Mouse (Mus musculus): ENCODE data around the gene Tlr6. TPM values are rescaled to one million over a fixed set of nuclear protein-coding genes. Genes with fewer than 3 reads are reported as not detected.

Gene Tlr6
- polyA plus RNA-seq, 1 experiment from 2014 or later = 0.46 TPM

DNA sequence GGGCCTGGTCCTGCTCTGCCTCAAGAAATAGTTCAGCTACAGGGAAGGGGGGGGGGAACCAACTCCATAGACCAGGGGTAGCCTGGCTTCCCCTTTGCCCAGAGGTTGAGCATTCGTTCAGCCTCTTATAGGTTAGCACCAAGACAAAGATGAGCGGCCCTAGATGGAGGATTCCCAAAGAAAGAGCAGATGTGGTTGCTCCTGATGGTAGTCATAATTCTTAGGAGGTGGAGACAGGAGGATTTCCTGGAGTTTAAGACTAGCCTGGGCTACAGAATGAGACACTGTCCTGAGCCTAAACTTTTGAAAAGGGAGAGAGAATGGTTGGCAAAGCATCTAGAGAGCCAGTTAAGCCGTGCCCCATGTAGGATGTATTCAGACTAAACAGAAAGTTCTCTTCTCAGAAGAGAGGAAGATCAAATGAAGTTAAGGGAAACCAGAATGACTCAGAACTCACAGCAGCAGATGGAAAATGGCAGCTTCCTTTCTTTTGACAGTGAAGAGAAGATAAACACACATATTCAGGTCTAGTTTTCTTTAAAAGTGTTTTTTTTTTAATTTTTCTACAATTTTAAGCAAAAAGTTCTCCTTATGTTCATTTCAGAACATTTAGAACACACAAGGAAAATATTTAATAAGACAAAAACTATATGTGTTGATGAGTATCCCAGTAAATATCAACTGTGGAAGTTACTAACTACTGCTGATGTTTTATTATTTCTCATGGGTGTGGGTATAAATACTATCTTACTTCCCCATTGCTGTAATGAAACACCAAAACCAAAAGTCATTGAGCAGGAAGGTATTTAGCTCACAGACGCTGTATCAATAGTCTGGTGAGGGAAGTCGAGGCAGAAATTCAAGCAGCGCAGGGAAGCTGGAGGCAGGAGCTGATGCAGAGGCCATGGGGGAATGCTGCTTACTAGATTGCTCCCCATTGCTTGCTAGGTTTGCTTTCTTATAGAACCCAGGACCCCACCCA lies 41.0 kb downstream of the Tlr6 start:
- peaks cover 8% of the 10 kb centered on the region; the same call in 1 of the 2 replicates for H3K9me3 ChIP-seq
- H3K36me3 ChIP-seq = no peaks in the 10 kb centered on the region
- no peak for ATAC-seq (replicated peaks)
- no peaks in the 10 kb centered on the region for H3K27me3 ChIP-seq
- no peak overlapping the region for H3K27ac ChIP-seq (replicated peaks)
- no peaks in the 10 kb centered on the region for H3K4me1 ChIP-seq
- H3K4me2 ChIP-seq (replicated peaks) = no peak overlapping the region
- H3K4me3 ChIP-seq = no peak overlapping the region
- WGBS = 92% methylated on average over 6 of the region's 6 CpGs
- H3K9ac ChIP-seq (replicated peaks) = no peak overlapping the region

DNA sequence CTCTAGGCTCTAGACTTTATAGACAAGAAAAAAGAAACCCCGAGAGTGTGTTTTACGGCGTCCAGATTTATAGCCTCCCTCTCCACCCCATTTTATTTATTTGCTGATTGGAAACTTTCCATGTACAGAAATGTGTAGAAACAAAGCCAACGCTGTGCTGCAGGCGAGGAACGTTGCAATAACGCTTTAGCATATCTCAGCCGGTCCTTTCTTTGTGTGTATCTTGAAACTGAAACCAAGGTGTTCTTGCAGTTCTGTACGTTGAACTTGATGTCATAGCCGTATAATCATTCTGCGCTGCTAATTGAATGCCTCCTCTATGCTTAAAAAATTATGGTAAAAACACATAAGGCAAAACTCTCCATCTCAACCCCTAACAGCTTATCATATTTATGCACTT lies 42.2 kb downstream of the Tlr6 start:
- Histone ChIP-seq H3K36me3 (no peaks in the 10 kb centered on the region), H3K9ac (replicated peaks) (no peak overlapping the region), H3K27ac (replicated peaks) (no peak overlapping the region), H3K4me3 (no peak overlapping the region), H3K9me3 (peaks cover 8% of the 10 kb centered on the region; the same call in 1 of the 2 replicates), H3K27me3 (no peaks in the 10 kb centered on the region), H3K4me1 (no peaks in the 10 kb centered on the region), H3K4me2 (replicated peaks) (no peak overlapping the region)
- 95% methylated on average over 11 of the region's 11 CpGs for WGBS
- ATAC-seq (replicated peaks) = no peak

DNA sequence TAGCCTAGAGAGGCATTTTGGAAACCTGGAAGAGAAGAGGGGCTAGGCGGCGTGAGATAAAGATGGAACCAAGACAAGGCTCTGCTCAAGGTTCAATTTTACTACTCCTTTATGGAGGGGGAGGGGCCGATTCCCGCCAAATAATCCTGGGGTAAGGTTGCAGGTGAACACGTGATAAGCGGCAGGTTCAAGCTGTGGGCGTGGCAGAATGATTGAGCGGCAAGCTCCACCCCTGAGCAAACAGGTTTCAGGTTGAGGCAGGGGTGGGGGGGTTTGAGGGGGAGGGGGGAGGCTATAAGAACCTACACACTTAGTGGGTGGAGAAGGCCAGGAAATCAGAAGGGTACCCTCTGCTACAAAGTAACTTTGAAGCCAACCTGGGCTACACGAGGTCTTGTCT lies 42.7 kb downstream of the Tlr6 start:
- Histone ChIP-seq H3K27ac (replicated peaks) (no peak overlapping the region), H3K36me3 (no peaks in the 10 kb centered on the region), H3K9me3 (peaks cover 8% of the 10 kb centered on the region; the same call in 1 of the 2 replicates), H3K4me3 (no peak overlapping the region), H3K4me1 (no peaks in the 10 kb centered on the region), H3K27me3 (no peaks in the 10 kb centered on the region), H3K4me2 (replicated peaks) (no peak overlapping the region), H3K9ac (replicated peaks) (no peak overlapping the region)
- ATAC-seq (replicated peaks) = no peak
- 96% methylated on average over 9 of the region's 9 CpGs for WGBS

DNA sequence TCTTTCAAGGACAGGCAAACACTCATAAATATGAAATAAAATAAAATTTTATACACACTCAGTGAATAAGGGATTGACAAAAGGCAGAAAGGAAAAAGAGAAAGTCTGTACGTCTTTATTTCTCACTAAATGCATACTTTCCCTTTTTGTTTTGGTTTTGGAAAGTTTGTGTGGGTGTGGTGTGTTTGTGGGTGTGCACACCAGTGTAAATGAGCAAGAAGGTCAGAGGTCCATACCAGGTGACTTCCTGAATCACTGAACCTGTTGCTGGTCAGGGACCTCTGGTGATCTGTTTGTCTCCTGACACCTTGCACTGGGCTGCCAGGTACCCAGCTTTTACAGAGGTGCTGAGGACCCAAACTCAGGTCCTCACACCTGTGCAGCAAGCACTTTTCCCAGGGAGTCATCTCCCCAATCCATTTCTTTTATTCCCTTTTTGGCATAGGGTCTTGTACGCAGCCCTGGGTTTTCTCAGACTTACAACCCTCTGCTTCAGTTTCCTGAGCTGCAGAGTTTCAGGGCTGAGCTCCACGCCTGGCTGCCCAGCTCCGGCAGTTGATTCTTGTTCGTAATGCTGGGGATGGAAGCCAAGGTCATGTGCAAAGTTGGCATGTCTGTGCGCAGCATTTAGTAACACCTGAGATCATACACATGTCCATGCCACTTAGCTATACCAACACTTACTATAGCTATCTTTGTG lies 51.2 kb downstream of the Tlr6 start:
- H3K27me3 ChIP-seq = no peaks in the 10 kb centered on the region
- no peaks in the 10 kb centered on the region for H3K36me3 ChIP-seq
- H3K4me1 ChIP-seq = no peaks in the 10 kb centered on the region
- H3K4me3 ChIP-seq = no peak overlapping the region
- H3K27ac ChIP-seq (replicated peaks) = no peak overlapping the region
- ATAC-seq (replicated peaks) = no peak
- no peaks in the 10 kb centered on the region for H3K9me3 ChIP-seq
- H3K9ac ChIP-seq (replicated peaks) = no peak overlapping the region
- H3K4me2 ChIP-seq (replicated peaks) = no peak overlapping the region
- 89% methylated on average over 6 of the region's 6 CpGs for WGBS

DNA sequence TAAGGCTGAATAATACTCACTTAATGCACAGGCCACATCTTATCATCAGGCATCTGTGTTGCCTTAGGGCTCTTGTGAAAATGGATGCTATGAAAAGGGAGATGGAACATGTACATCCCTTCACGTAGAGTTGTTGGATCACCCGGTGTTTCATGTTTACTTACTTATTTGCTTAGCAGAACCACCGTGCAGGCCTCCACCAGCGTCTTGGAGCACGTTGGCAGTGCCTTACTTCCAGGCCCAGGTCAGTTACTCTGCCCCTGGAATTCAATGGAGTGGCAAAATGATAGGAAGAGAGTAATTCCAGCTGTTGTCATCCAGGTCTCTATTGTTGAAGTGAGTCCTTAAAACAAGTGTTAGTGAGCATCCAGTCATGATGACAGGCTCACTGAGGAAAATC lies 52.0 kb downstream of the Tlr6 start:
- no peak overlapping the region for H3K27ac ChIP-seq (replicated peaks)

DNA sequence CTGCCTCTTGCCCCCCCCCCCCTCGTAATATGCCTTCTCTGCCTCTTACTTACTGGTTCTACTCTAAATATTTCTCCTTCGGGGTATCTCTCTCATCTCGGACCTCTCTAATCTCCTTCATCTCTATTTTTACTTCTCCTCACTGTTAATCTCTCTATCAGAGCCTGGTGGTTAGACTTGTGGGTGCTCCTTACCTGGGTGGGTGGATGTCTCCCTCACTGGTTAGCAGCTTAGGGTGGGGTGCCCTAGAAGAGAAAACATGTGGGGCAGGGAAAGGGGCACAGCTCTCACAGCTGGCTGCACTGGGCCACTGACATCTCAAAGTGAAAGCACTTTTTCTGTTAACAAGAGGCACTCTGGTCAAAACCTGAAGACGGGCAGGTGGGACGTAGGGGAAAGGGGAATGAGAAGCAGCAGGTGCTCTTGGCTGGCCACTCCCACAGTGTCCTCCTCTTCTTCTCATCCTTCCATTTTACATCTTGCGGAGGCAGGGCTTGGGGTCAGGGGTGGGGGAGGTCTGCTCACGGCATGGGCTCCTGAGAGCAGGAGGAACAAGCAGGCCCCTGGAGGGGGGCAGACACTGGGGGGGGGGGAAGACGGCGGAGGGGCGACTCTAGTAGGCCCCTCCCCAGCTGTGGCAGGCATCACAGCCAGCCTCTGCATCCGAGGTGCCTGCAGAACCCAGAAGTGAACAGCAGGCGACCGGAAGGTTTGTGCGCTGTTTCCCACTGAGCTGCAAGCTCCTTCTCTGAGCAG lies 54.2 kb downstream of the Tlr6 start:
- H3K4me1 ChIP-seq = no peaks in the 10 kb centered on the region
- no peak for ATAC-seq (replicated peaks)
- H3K27me3 ChIP-seq = no peaks in the 10 kb centered on the region
- no peak overlapping the region for H3K9ac ChIP-seq (replicated peaks)
- no peaks in the 10 kb centered on the region for H3K36me3 ChIP-seq
- H3K27ac ChIP-seq (replicated peaks) = no peak overlapping the region
- no peaks in the 10 kb centered on the region for H3K9me3 ChIP-seq
- WGBS = 72% methylated on average over 11 of the region's 14 CpGs
- no peak overlapping the region for H3K4me2 ChIP-seq (replicated peaks)
- no peak overlapping the region for H3K4me3 ChIP-seq

More for the DNA sequence above, 52.0 kb downstream of the Tlr6 start:
- no peak overlapping the region for H3K4me2 ChIP-seq (replicated peaks)
- no peaks in the 10 kb centered on the region for H3K4me1 ChIP-seq
- H3K27me3 ChIP-seq = no peaks in the 10 kb centered on the region
- H3K9me3 ChIP-seq = no peaks in the 10 kb centered on the region
- no peak overlapping the region for H3K4me3 ChIP-seq
- H3K9ac ChIP-seq (replicated peaks) = no peak overlapping the region
- H3K36me3 ChIP-seq = no peaks in the 10 kb centered on the region
- WGBS = 94% methylated on average over 5 of the region's 5 CpGs
- no peak for ATAC-seq (replicated peaks)

MicroRNAs encoded within 50 kb of the gene (microRNA counts, 519-probe panel; counts per million panel counts)
- microRNA mmu-miR-574-3p = 2,356 counts per million, percentile 46 among the panel's probes with 10 or more counts
- 1,996 counts per million, percentile 24 among the panel's probes with 10 or more counts for microRNA mmu-miR-574-5p

Small RNA genes lying within 50 kb of the gene (microRNA-seq; reads per million reads assigned to microRNA genes)
- 21.1 reads per million, percentile 33 among the genes with 10 or more reads in this experiment for gene Mir574

Other genes starting within 250 kb of the Tlr6 start
- gene Klf3, start 156.7 kb downstream of the Tlr6 start, polyA plus RNA-seq (2015; fragmentation: Nextera tagmentation; extraction: Ambion mirVana) = 33.0 and 34.0 TPM in 2 replicates
- 0.19 and 0.50 TPM in 2 replicates for gene Tlr1, start 26.5 kb downstream of the Tlr6 start, polyA plus RNA-seq (2015; fragmentation: Nextera tagmentation; extraction: Ambion mirVana)
- 5.5 and 7.5 TPM in 2 replicates for gene Fam114a1, start 10.0 kb upstream of the Tlr6 start, polyA plus RNA-seq (2015; fragmentation: Nextera tagmentation; extraction: Ambion mirVana)
- 0.11 and 0.13 TPM in 2 replicates for gene Tmem156, start 132.0 kb upstream of the Tlr6 start, polyA plus RNA-seq (2015; fragmentation: Nextera tagmentation; extraction: Ambion mirVana)
- 59.0 and 60.4 TPM in 2 replicates for gene Klhl5, start 147.4 kb upstream of the Tlr6 start, polyA plus RNA-seq (2015; fragmentation: Nextera tagmentation; extraction: Ambion mirVana)
- 10.4 and 12.0 TPM in 2 replicates for gene Wdr19, start 239.6 kb upstream of the Tlr6 start, polyA plus RNA-seq (2015; fragmentation: Nextera tagmentation; extraction: Ambion mirVana)

Measured in forebrain, embryonic 15.5 days (tissue).